Mouse (Mus musculus): ENCODE results near the gene Susd1.
A peak's percentile ranks its signal among the peaks of the same experiment; 100 is the strongest.

GRCm38 (mm10) chr4:59340714-59341113 is 97.7 kb downstream of the Susd1 start:
- TF ChIP-seq CTCF (conservative IDR thresholded peaks at IDR 0.05; ENCODE audit: insufficient read depth, insufficient read length, low read depth, low read length) (peak; percentile 96), POLR2A (IDR thresholded peaks at IDR 0.05; ENCODE audit: low read depth, low read length) (no peak)
